Mouse (Mus musculus) monocyte, adult 2 months (primary cell): ENCODE measurements around the gene Tldc2.
A peak's percentile ranks its signal among the peaks of the same experiment; 100 is the strongest.

ENCODE experiments used
- DNase-seq, 2 experiments: peaks; one replicate each; pipeline ENCODE4 v3.0.0; 2022; ENCODE audit warnings: low spot score in 2 of 2, low read depth in 1 of 2

Tldc2 gene

DNA sequence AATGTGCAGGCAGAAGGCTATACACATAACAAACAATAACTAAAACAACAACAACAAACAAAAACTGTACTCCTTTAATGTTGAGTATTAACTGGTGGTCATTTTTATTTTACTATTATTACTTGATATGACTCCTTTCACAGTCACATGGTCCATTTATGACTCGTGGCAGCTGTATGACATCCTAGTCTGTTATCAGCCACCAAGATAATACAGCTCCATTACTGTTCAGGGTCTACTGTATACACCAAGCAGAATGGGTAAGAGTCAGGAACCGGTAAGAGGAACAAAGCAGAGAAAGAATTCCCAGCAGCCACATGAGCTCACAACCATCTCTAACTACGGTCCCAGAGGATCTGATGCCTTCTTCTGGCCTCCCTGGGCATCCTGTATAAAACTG lies 38.4 kb downstream of the Tldc2 start:
- no peak for DNase-seq

DNA sequence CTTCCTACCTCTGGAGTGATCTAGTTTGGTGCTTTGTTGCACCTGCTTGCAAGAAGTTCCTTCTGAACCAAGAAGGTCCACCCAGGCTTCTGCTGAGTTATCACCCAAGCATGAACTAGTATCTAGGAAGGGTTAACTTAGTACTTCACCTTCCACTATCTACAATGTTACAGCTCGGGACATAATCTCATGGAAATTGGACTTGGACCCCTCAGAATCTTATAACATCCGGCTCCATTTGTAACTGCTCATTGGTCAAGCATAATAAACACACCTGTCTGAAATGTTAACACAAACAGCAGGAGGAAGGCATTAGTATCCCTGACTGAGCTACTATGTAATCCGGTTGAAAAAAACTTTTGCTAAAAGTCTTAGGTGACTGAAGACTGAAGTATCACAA lies 40.5 kb downstream of the Tldc2 start:
- DNase-seq = no peak

- no peak for DNase-seq
Observed at GRCm38 (mm10) chr2:157128072-157128471, 41.2 kb downstream of the Tldc2 start.

- no peak for DNase-seq
Observed at GRCm38 (mm10) chr2:157129096-157129495, 42.2 kb downstream of the Tldc2 start.

GRCm38 (mm10) chr2:157129601-157130164 lies 42.8 kb downstream of the Tldc2 start:
- no peak for DNase-seq

GRCm38 (mm10) chr2:157130813-157131514 lies 44.1 kb downstream of the Tldc2 start:
- DNase-seq = no peak

DNA sequence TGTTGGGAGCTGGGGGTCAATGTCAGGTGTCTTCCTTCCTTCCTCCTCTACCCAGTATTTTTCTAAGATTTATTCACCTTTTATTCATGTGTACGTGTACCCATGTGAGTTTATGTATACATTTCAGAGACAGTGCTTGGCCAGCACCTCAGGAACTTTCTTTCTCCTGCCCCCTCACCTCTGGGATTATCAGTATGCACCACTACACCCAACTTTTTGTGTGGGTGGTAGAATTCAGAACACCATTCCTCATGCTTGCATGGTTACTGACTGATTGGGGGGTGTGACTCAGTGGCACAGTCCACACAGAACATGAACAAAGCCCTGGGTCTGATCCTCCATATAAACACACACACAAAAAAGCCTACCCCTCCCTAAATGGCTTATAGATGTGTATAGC lies 45.2 kb downstream of the Tldc2 start:
- no peak for DNase-seq

- no peak for DNase-seq
Observed at GRCm38 (mm10) chr2:157132686-157133540, 46.1 kb downstream of the Tldc2 start.

GRCm38 (mm10) chr2:157133769-157134478 lies 47.1 kb downstream of the Tldc2 start:
- no peak for DNase-seq

DNA sequence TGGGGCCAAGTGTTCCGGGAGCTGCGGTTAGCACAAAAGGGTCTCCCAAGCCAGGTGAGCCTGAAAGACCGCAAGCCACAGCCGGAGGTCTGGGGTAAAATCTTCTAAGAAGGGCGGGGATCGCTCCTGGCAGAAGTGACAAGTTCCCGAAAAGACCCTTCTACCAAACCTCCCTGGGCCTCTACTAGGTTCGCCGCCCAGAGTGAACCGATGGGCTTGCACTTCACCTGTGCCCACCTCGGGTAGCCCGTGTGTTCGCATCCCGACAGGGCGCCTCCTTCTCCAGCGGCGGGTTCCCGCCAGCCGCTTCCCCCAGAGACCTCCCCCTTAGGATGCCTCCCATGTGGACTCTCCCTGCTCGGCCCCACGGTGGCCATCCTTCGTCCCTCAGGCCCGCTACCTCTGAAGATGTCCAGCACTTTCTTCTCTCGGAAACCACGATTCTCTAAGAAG lies 47.6 kb downstream of the Tldc2 start:
- peak in 1 of 2 experiments; percentile 2 for DNase-seq

DNA sequence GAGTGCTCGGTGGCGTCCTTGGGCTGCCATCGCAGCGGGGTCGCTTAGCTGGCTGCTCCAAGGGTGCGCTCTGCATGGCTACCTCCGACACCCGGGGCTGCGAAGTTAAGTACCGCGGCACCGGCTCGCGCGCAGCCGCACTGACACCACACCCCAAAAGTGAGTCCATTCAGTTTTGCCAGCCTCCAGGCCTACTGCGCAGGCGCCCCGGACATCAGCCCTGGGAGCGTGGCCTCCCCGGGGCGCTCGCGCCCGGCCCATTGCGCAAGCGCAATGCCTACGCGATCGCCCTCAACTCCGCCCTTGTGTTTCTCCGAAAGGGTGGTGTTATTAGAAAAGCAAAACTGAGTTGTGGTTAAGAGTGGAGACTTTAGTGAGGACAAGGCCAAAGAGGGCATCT lies 48.2 kb downstream of the Tldc2 start, which contains the start of gene Samhd1:
Samhd1 (minus strand) TSS at position 252 of the 400 bp plus-strand sequence.
- peak; percentile 89 to 91 for DNase-seq

DNA sequence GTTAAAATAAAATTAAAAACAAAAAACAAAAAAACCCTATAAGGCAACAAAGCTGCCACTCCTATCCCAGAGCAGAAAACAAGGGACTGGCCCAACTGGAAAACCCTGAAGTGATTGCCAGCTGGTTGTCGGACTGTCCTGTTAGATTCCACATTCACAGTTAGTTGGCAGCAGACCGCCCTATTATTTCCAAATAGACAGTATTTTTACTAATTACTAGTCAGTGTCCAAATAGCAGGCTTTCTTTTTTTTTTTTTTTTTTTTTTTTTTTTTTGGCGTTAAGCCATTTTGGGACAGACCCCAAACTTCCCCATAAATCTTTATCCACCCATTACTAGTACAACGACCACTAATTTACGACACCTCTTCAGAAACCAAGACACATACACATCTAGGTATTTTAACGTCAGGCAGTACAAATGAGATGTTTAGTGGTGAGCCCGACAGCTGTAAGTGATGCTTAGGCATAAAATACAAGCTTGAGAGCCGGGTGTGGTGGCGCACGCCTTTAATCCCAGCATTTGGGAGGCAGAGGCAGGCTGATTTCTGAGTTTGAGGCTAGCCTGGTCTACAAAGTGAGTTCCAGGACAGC lies 48.8 kb downstream of the Tldc2 start:
- no peak for DNase-seq

GRCm38 (mm10) chr2:157136176-157136575 lies 49.3 kb downstream of the Tldc2 start:
- DNase-seq = no peak

DNA sequence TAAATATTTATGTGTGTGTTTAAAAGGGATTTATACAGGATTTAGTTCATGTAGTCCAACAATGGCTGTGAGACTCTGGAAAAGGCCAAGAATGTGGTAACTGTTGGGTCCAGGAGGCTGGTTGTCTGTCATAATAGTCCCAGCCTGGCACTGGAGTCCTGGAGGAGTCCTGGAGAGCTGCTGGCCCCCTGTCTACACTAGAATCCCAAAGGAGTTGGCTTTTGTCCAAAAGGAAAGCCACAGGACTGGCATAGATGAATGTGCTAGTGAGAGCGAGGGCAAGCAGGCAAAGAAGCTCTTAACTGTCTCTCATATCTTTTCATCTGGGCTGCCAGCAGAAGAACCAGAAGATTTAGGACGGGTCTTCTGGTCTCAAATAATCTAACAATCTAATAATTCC lies 49.8 kb downstream of the Tldc2 start:
- no peak for DNase-seq

- DNase-seq = peak in 1 of 2 experiments; percentile 51
Observed at GRCm38 (mm10) chr2:157137959-157138731, 51.3 kb downstream of the Tldc2 start.

DNA sequence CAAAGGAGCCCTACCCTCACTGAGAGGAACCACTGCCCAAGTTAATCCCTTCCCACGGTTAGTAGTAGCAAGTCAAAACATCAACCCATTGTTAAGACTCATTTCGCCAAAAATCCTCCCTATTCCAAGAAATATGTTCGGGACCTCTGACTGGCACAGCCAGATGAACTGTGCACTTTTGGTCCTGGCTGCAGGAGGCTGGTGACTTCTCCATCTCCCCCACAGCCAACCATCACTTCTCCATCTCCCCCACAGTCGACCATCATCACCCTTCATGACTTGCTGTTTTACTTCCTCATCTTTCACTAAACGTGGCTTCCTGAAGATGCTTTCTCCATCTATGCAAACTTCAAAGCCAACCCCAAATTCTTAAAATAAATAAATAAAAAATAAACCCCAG lies 52.0 kb downstream of the Tldc2 start:
- DNase-seq = peak in 1 of 2 experiments; percentile 45

DNA sequence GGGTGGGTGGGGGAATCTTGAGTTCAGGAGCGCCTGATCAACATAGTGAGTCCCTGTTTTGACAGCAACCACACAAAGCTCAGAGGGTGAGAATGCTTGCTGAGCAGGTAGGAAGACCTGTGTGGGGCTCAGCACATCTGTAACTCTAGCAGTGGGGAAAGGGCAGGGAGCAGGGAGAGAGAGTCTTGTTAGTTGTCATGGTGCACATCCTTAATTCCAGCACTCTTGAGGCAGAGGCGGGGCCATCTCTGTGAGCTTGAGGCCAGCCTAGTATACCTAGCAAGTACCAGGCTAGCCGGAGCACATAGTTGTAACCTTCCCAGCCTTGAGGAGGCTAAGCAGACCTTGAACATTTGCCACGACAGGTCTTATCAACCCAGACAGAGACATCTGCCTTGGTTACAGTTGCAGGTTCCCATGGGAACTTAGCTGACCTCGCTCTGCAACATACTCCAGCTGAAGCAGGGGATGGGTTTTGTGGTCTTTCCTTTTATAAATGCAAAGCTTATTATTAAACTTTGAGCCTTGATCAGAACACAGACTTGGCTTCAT lies 52.5 kb downstream of the Tldc2 start:
- no peak for DNase-seq

DNA sequence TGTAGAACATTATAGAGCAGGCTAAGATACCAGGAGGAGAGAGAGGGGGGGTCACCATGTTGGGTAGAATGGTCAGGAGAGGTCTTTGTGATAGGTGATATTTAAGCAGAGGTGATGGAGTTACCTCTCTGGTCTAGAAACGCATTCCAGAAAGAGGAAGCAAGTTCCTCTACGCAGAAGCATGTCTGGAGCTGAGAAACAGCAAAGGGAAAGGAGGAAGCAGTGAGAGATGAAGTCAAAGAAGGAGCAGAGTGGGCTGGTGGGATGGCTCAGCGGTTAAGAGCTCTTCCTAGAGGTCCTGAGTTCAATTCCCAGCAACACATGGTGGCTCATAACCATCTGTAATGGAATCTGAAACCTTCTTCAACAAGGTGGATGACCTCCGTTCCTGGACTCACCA lies 55.1 kb downstream of the Tldc2 start:
- no peak for DNase-seq

GRCm38 (mm10) chr2:157144132-157144531 lies 57.3 kb downstream of the Tldc2 start:
- DNase-seq = no peak

- no peak for DNase-seq
Observed at GRCm38 (mm10) chr2:157145173-157145572, 58.3 kb downstream of the Tldc2 start.
